30 mouse cellular contexts compared by ENCODE assay signal in genomic region chr11:99743985-99744384, GRCm38 (mm10). TPM values are rescaled to one million over a fixed set of nuclear protein-coding genes. Genes with fewer than 3 reads are reported as not detected.
"Had no signal": no experiment of that assay in that cellular context is flagged by ENCODE, and none has a peak within 500 bp of the region (broad histone marks: within the 10 kb centered on the region; RNA-seq: fewer than 3 reads in every experiment).

No protein-coding gene starts in this region.

- H3K4me2 ChIP-seq: limb, embryonic 12.5 days; limb, embryonic 15.5 days; liver, embryonic 12.5 days; liver, embryonic 15.5 days; midbrain, embryonic 13.5 days; neural tube, embryonic 13.5 days; stomach, embryonic 15.5 days had no signal

- ATAC-seq: hindbrain, postnatal 0 days; inflammation-experienced regulatory T-cells, adult 6 months; intestine, embryonic 16.5 days; liver, embryonic 12.5 days; midbrain, embryonic 13.5 days; midbrain, embryonic 16.5 days had no signal

- H3K4me1 ChIP-seq: limb, embryonic 12.5 days; limb, embryonic 15.5 days; liver, embryonic 12.5 days; liver, embryonic 15.5 days; megakaryocyte, embryonic 14.5 days; midbrain, embryonic 10.5 days; midbrain, embryonic 13.5 days; neural tube, embryonic 13.5 days; stomach, embryonic 15.5 days had no signal

- H3K27me3 ChIP-seq: limb, embryonic 12.5 days; limb, embryonic 15.5 days; liver, embryonic 12.5 days; liver, embryonic 15.5 days; megakaryocyte, embryonic 14.5 days; midbrain, embryonic 13.5 days; neural tube, embryonic 13.5 days; stomach, embryonic 15.5 days had no signal

- H3K4me3 ChIP-seq: limb, embryonic 12.5 days; limb, embryonic 15.5 days; liver, embryonic 12.5 days; liver, embryonic 15.5 days; megakaryocyte, embryonic 14.5 days; midbrain, embryonic 10.5 days; midbrain, embryonic 13.5 days; myocyte; neural tube, embryonic 13.5 days; stomach, embryonic 15.5 days had no signal

- H3K9ac ChIP-seq: limb, embryonic 12.5 days; limb, embryonic 15.5 days; liver, embryonic 12.5 days; liver, embryonic 15.5 days; midbrain, embryonic 13.5 days; neural tube, embryonic 13.5 days; stomach, embryonic 15.5 days had no signal

- H3K27ac ChIP-seq: hindbrain, postnatal 0 days; limb, embryonic 12.5 days; limb, embryonic 15.5 days; liver, embryonic 12.5 days; liver, embryonic 15.5 days; midbrain, embryonic 10.5 days; midbrain, embryonic 13.5 days; neural tube, embryonic 13.5 days; stomach, embryonic 15.5 days had no signal

- H3K36me3 ChIP-seq: limb, embryonic 12.5 days; limb, embryonic 15.5 days; liver, embryonic 12.5 days; liver, embryonic 15.5 days; midbrain, embryonic 10.5 days; midbrain, embryonic 13.5 days; neural tube, embryonic 13.5 days; stomach, embryonic 15.5 days had no signal

- H3K9me3 ChIP-seq: limb, embryonic 12.5 days; limb, embryonic 15.5 days; liver, embryonic 12.5 days; liver, embryonic 15.5 days; megakaryocyte, embryonic 14.5 days; midbrain, embryonic 10.5 days; midbrain, embryonic 13.5 days; neural tube, embryonic 13.5 days; stomach, embryonic 15.5 days had no signal

- DNase-seq: left cerebral cortex, postnatal 4 days; retina, postnatal 1 day; right cerebral cortex, postnatal 25 days; spleen, adult 18-20 months; thymus, adult 18-20 months; thymus, postnatal 36 days had no signal

RNA-seq across cellular contexts. Expression of gene Gm14180, which starts 9.9 kb away (rescaled TPM):
- total RNA-seq: hindbrain, postnatal 0 days; layer of hippocampus, adult 8-10 months; layer of hippocampus, postnatal 14 days; left cerebral cortex, adult 8-10 months; left cerebral cortex, postnatal 14 days; left cerebral cortex, postnatal 4 days; monocyte, adult 5-6 weeks; neutrophil, adult 5-6 weeks had no signal
- polyA plus RNA-seq: hindbrain, postnatal 0 days; inflammation-experienced regulatory T-cells, adult 6 months; intestine, embryonic 16.5 days; kidney, embryonic 16.5 days; limb, embryonic 12.5 days; limb, embryonic 15.5 days; liver, embryonic 12.5 days; liver, embryonic 15.5 days; lung, embryonic 16.5 days; midbrain, embryonic 10.5 days; midbrain, embryonic 13.5 days; midbrain, embryonic 16.5 days; myocyte; neural tube, embryonic 13.5 days; stomach, embryonic 15.5 days; testis, adult 2 months; urinary bladder, adult 2 months had no signal

RNA-seq across cellular contexts. Expression of gene Gm11595, which starts 28.7 kb away (rescaled TPM):
- total RNA-seq: hindbrain, postnatal 0 days; layer of hippocampus, adult 8-10 months; layer of hippocampus, postnatal 14 days; left cerebral cortex, adult 8-10 months; left cerebral cortex, postnatal 14 days; left cerebral cortex, postnatal 4 days; monocyte, adult 5-6 weeks; neutrophil, adult 5-6 weeks had no signal
- polyA plus RNA-seq: hindbrain, postnatal 0 days; inflammation-experienced regulatory T-cells, adult 6 months; intestine, embryonic 16.5 days; kidney, embryonic 16.5 days; limb, embryonic 12.5 days; limb, embryonic 15.5 days; liver, embryonic 12.5 days; liver, embryonic 15.5 days; lung, embryonic 16.5 days; midbrain, embryonic 10.5 days; midbrain, embryonic 13.5 days; midbrain, embryonic 16.5 days; myocyte; neural tube, embryonic 13.5 days; stomach, embryonic 15.5 days; testis, adult 2 months; urinary bladder, adult 2 months had no signal

RNA-seq across cellular contexts. Expression of gene Krtap4-8, which starts 36.5 kb away (rescaled TPM):
- total RNA-seq: hindbrain, postnatal 0 days; layer of hippocampus, adult 8-10 months; layer of hippocampus, postnatal 14 days; left cerebral cortex, adult 8-10 months; left cerebral cortex, postnatal 14 days; left cerebral cortex, postnatal 4 days; monocyte, adult 5-6 weeks; neutrophil, adult 5-6 weeks had no signal
- polyA plus RNA-seq: hindbrain, postnatal 0 days; inflammation-experienced regulatory T-cells, adult 6 months; intestine, embryonic 16.5 days; kidney, embryonic 16.5 days; limb, embryonic 12.5 days; limb, embryonic 15.5 days; liver, embryonic 12.5 days; liver, embryonic 15.5 days; lung, embryonic 16.5 days; midbrain, embryonic 10.5 days; midbrain, embryonic 13.5 days; midbrain, embryonic 16.5 days; myocyte; neural tube, embryonic 13.5 days; stomach, embryonic 15.5 days; testis, adult 2 months; urinary bladder, adult 2 months had no signal

RNA-seq across cellular contexts. Expression of gene Krtap4-9, which starts 41.0 kb away (rescaled TPM):
- total RNA-seq: hindbrain, postnatal 0 days; layer of hippocampus, adult 8-10 months; layer of hippocampus, postnatal 14 days; left cerebral cortex, adult 8-10 months; left cerebral cortex, postnatal 14 days; left cerebral cortex, postnatal 4 days; monocyte, adult 5-6 weeks; neutrophil, adult 5-6 weeks had no signal
- polyA plus RNA-seq: hindbrain, postnatal 0 days; inflammation-experienced regulatory T-cells, adult 6 months; intestine, embryonic 16.5 days; kidney, embryonic 16.5 days; limb, embryonic 12.5 days; limb, embryonic 15.5 days; liver, embryonic 12.5 days; liver, embryonic 15.5 days; lung, embryonic 16.5 days; midbrain, embryonic 10.5 days; midbrain, embryonic 13.5 days; midbrain, embryonic 16.5 days; myocyte; neural tube, embryonic 13.5 days; stomach, embryonic 15.5 days; testis, adult 2 months; urinary bladder, adult 2 months had no signal

RNA-seq across cellular contexts. Expression of gene Gm11596, which starts 49.3 kb away (rescaled TPM):
- total RNA-seq: hindbrain, postnatal 0 days; layer of hippocampus, adult 8-10 months; layer of hippocampus, postnatal 14 days; left cerebral cortex, adult 8-10 months; left cerebral cortex, postnatal 14 days; left cerebral cortex, postnatal 4 days; monocyte, adult 5-6 weeks; neutrophil, adult 5-6 weeks had no signal
- polyA plus RNA-seq: hindbrain, postnatal 0 days; inflammation-experienced regulatory T-cells, adult 6 months; intestine, embryonic 16.5 days; kidney, embryonic 16.5 days; limb, embryonic 12.5 days; limb, embryonic 15.5 days; liver, embryonic 12.5 days; liver, embryonic 15.5 days; lung, embryonic 16.5 days; midbrain, embryonic 10.5 days; midbrain, embryonic 13.5 days; midbrain, embryonic 16.5 days; myocyte; neural tube, embryonic 13.5 days; stomach, embryonic 15.5 days; testis, adult 2 months had no signal
